Mouse (Mus musculus) cerebellum, adult 2 months (tissue): ENCODE data around the gene Tmem109.

Source experiments
- CTCF ChIP-seq: fragments of 200-500 bp; IDR thresholded peaks from 2 replicates; pipeline ENCODE4 v1.5.1; 2011; ENCODE audit warnings: low read depth, mild to moderate bottlenecking, control low read depth, low read length, moderate library complexity, borderline replicate concordance; ENCODE audit not compliant: insufficient read depth
- POLR2A ChIP-seq: fragments of 200-500 bp; IDR thresholded peaks from 2 replicates; pipeline ENCODE4 v1.6.1; 2011; ENCODE audit warnings: low read length, control low read depth, borderline replicate concordance; ENCODE audit not compliant: insufficient read depth

DNA sequence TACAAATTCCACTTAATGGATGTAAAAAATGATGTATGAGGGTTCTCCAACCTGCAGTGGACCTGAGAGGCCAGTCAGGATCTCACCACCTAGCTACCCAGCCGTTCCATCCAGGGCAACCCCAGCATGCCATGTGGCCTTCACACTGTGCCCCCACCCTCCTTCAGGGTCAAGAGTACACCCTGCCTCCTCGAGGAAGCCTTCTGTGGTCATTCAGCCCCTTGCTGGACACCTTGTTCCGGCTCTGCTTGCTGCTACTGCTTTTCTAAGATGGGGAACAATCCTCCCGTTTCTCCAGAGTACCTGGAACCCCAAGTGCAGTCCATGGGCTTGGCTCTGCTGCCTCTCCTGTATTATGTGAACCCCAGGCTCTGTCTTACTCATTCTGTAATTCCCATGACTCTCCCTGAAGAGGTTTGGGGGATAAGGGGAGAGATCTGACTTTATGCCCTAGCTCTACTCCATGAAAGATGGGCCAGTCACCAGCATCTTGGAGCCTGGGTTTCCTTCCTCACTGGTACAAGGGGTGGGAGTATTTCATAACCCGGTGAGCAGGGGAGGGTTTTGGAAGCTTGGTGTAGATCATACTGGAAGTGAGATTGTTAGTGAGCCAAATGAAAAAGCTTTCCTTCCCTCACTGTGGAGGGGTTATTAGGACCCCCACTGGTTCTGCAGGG lies 13.7 kb downstream of the Tmem109 start:
- TF ChIP-seq CTCF, result no peak
- no peak for TF ChIP-seq POLR2A
